Mouse (Mus musculus) intestine, embryonic 16.5 days (tissue): ENCODE data around the gene Catsperg1. TPM values are rescaled to one million over a fixed set of nuclear protein-coding genes. Genes with fewer than 3 reads are reported as not detected.

ENCODE experiments used
- ATAC-seq: fragments of 200-750 bp; cut with Nextera tagmentation; 2 replicates; pipeline ENCODE4 v1.8.0; 2017; ENCODE audit warnings: moderate TSS enrichment, moderate library complexity
- H3K27ac ChIP-seq: fragments of 300-500 bp; sonication (generic); 2 replicates; pipeline ENCODE4 v1.5.1; 2014; ENCODE audit warnings: mild to moderate bottlenecking, low read length
- H3K27me3 ChIP-seq: fragments of 300-500 bp; sonication (generic); replicated peaks from 2 replicates; pipeline ENCODE4 v1.6.1; 2014; ENCODE audit warnings: low read length, control low read depth, mixed read lengths; ENCODE audit not compliant: control insufficient read depth, insufficient read depth
- H3K36me3 ChIP-seq: fragments of 300-500 bp; sonication (generic); 2 replicates; pipeline ENCODE4 v1.6.1; 2014; ENCODE audit warnings: low read length, control low read depth; ENCODE audit not compliant: control insufficient read depth, insufficient read depth
- H3K4me1 ChIP-seq: fragments of 300-500 bp; sonication (generic); 2 replicates; pipeline ENCODE4 v1.6.1; 2014; ENCODE audit warnings: low read length, control low read depth, mixed read lengths; ENCODE audit not compliant: control insufficient read depth, insufficient read depth
- H3K4me2 ChIP-seq: fragments of 300-500 bp; sonication (generic); 2 replicates; pipeline ENCODE4 v1.6.1; 2014; ENCODE audit warnings: low read depth, low read length, control low read depth
- H3K4me3 ChIP-seq: fragments of 300-500 bp; sonication (generic); 2 replicates; pipeline ENCODE4 v1.5.1; 2014; ENCODE audit warnings: mild to moderate bottlenecking, low read length
- H3K9ac ChIP-seq: fragments of 300-500 bp; sonication (generic); 2 replicates; pipeline ENCODE4 v1.6.1; 2014; ENCODE audit warnings: low read depth, low read length
- H3K9me3 ChIP-seq: fragments of 300-500 bp; sonication (generic); 2 replicates; pipeline ENCODE4 v1.6.1; 2016; ENCODE audit warnings: low read length, control low read depth; ENCODE audit not compliant: control insufficient read depth
- WGBS: fragments of 180-500 bp; shearing (Covaris S2); extraction: QIAGEN DNeasy Blood & Tissue Kit; methylation state at CpG from one replicate; pipeline ENCODE4 v1.1.7; 2014; 5-methylcytosine and 5-hydroxymethylcytosine counted together
- polyA plus RNA-seq: library from polyadenylated mRNA; unstranded; fragments of >200 nt; fragmentation: Nextera tagmentation; extraction: Ambion mirVana; gene quantifications from 2 replicates; pipeline ENCODE4 v1.2.1, GENCODE M21; 2015

Gene Catsperg1
- polyA plus RNA-seq, 1 experiment from 2014 or later = 0.92 TPM

- ATAC-seq = peak; percentile 96
- Histone ChIP-seq H3K4me3 (peak within 1 kb of the TSS; percentile 81), H3K4me2 (peak within 1 kb of the TSS; percentile 74), H3K9ac (peak within 1 kb of the TSS; percentile 86), H3K4me1 (peaks cover 13% of the 10 kb centered on the region), H3K36me3 (peaks cover 11% of the 10 kb centered on the region), H3K27ac (peak within 1 kb of the TSS; percentile 57; the same call in 1 of the 2 replicates), H3K27me3 (no peaks in the 10 kb centered on the region), H3K9me3 (no peaks in the 10 kb centered on the region)
- WGBS = under 1% methylated on average over 62 of the region's 62 CpGs
Measured at GRCm38 (mm10) chr7:29180077-29180853, 33.6 kb downstream of the Catsperg1 start, which contains the start of gene Psmd8. Gene Psmd8 (minus strand): TSS chr7:29180701.

- peaks cover 20% of the 10 kb centered on the region for H3K36me3 ChIP-seq
- ATAC-seq = no peak
- H3K9ac ChIP-seq = peak overlapping the region; percentile 86
- H3K4me1 ChIP-seq = peaks cover 13% of the 10 kb centered on the region
- peak overlapping the region; percentile 74 for H3K4me2 ChIP-seq
- H3K27ac ChIP-seq = no peak overlapping the region
- 0 out of 2 replicates have a peak, but pooled peaks cover 3% of the 10 kb centered on the region for H3K27me3 ChIP-seq
- WGBS = 28% methylated on average over 7 of the region's 7 CpGs
- no peaks in the 10 kb centered on the region for H3K9me3 ChIP-seq
- peak overlapping the region; percentile 81 for H3K4me3 ChIP-seq
Measured at GRCm38 (mm10) chr7:29179323-29179722, 34.5 kb downstream of the Catsperg1 start.

GRCm38 (mm10) chr7:29178106-29178505, 35.7 kb downstream of the Catsperg1 start:
- Histone ChIP-seq H3K4me3 (no peak overlapping the region), H3K4me2 (no peak overlapping the region), H3K9ac (no peak overlapping the region), H3K27me3 (peaks cover 8% of the 10 kb centered on the region), H3K4me1 (peaks cover 13% of the 10 kb centered on the region), H3K36me3 (peaks cover 23% of the 10 kb centered on the region), H3K27ac (no peak overlapping the region), H3K9me3 (no peaks in the 10 kb centered on the region)
- WGBS = 90% methylated on average over 4 of the region's 4 CpGs
- no peak for ATAC-seq

- no peak overlapping the region for H3K4me3 ChIP-seq
- ATAC-seq = no peak
- peaks cover 17% of the 10 kb centered on the region for H3K4me1 ChIP-seq
- no peak overlapping the region for H3K27ac ChIP-seq
- H3K9ac ChIP-seq = no peak overlapping the region
- peaks cover 23% of the 10 kb centered on the region for H3K36me3 ChIP-seq
- no peaks in the 10 kb centered on the region for H3K9me3 ChIP-seq
- no peak overlapping the region for H3K4me2 ChIP-seq
- peaks cover 38% of the 10 kb centered on the region for H3K27me3 ChIP-seq
- WGBS = 51% methylated on average over 32 of the region's 32 CpGs
Measured at GRCm38 (mm10) chr7:29172390-29173016, 41.3 kb downstream of the Catsperg1 start.

GRCm38 (mm10) chr7:29171562-29172097, 42.2 kb downstream of the Catsperg1 start:
- Histone ChIP-seq H3K4me1 (peaks cover 17% of the 10 kb centered on the region), H3K4me3 (peak overlapping the region; percentile 57), H3K36me3 (peaks cover 23% of the 10 kb centered on the region), H3K27me3 (peaks cover 39% of the 10 kb centered on the region), H3K9me3 (no peaks in the 10 kb centered on the region), H3K27ac (no peak overlapping the region), H3K4me2 (peak overlapping the region; percentile 92), H3K9ac (peak overlapping the region; percentile 60)
- 8% methylated on average over 34 of the region's 34 CpGs for WGBS
- ATAC-seq = no peak

GRCm38 (mm10) chr7:29170755-29171561, 42.9 kb downstream of the Catsperg1 start:
- H3K4me1 ChIP-seq = peaks cover 17% of the 10 kb centered on the region
- ATAC-seq = peak; percentile 6; the same call in 1 of the 2 replicates
- peaks cover 39% of the 10 kb centered on the region for H3K27me3 ChIP-seq
- peak overlapping the region; percentile 60 for H3K9ac ChIP-seq
- H3K27ac ChIP-seq = no peak overlapping the region; the same call in 1 of the 2 replicates
- WGBS = 2% methylated on average over 43 of the region's 43 CpGs
- H3K36me3 ChIP-seq = peaks cover 18% of the 10 kb centered on the region
- no peaks in the 10 kb centered on the region for H3K9me3 ChIP-seq
- H3K4me2 ChIP-seq = peak overlapping the region; percentile 92
- H3K4me3 ChIP-seq = peak overlapping the region; percentile 57

GRCm38 (mm10) chr7:29170066-29170754, 43.6 kb downstream of the Catsperg1 start, which contains the start of the genes Ggn and Spred3:
Gene Ggn (plus strand): TSS chr7:29170210.
Gene Spred3 (minus strand): TSS chr7:29170411.
- peak; percentile 74 for ATAC-seq
- Histone ChIP-seq H3K4me2 (peak within 1 kb of the TSS; percentile 92), H3K9ac (peak within 1 kb of the TSS; percentile 68), H3K36me3 (peaks cover 11% of the 10 kb centered on the region), H3K27ac (peak within 1 kb of the TSS; percentile 51), H3K4me3 (peak within 1 kb of the TSS; percentile 57), H3K27me3 (peaks cover 39% of the 10 kb centered on the region), H3K9me3 (no peaks in the 10 kb centered on the region), H3K4me1 (peaks cover 17% of the 10 kb centered on the region)
- under 1% methylated on average over 30 of the region's 30 CpGs for WGBS

GRCm38 (mm10) chr7:29169231-29170065, 44.4 kb downstream of the Catsperg1 start:
- under 1% methylated on average over 26 of the region's 39 CpGs for WGBS
- Histone ChIP-seq H3K27me3 (peaks cover 36% of the 10 kb centered on the region), H3K9ac (peak overlapping the region; percentile 68), H3K27ac (peak overlapping the region; percentile 51), H3K36me3 (peaks cover 3% of the 10 kb centered on the region; the same call in 1 of the 2 replicates), H3K9me3 (no peaks in the 10 kb centered on the region), H3K4me2 (peak overlapping the region; percentile 92), H3K4me1 (peaks cover 17% of the 10 kb centered on the region), H3K4me3 (peak overlapping the region; percentile 57)
- ATAC-seq = peak; percentile 85
